Mouse (Mus musculus): ENCODE data around the gene Fktn. TPM values are rescaled to one million over a fixed set of nuclear protein-coding genes. Genes with fewer than 3 reads are reported as not detected.

The Fktn gene
- total and polyA plus RNA-seq, 2 experiments from 2014 or later: 13.2 to 15.2 TPM

- Histone ChIP-seq H3K4me1 (ENCODE audit: insufficient read depth, low read length) (no peaks in the 10 kb centered on the region), H3K9me3 (ENCODE audit: low read length) (no peaks in the 10 kb centered on the region), H3K27ac (no peak overlapping the region), H3K36me3 (ENCODE audit: insufficient read depth, low read length) (no peaks in the 10 kb centered on the region), H3K4me2 (ENCODE audit: low read depth, low read length) (no peak overlapping the region), H3K9ac (replicated peaks; ENCODE audit: low read length) (no peak overlapping the region), H3K4me3 (ENCODE audit: low read length) (no peak overlapping the region), H3K27me3 (ENCODE audit: insufficient read depth, low read length) (no peaks in the 10 kb centered on the region)
- no peak for ATAC-seq
- TF ChIP-seq CTCF (IDR thresholded peaks at IDR 0.05; ENCODE audit: low read depth): no peak
- no peak for DNase-seq (ENCODE audit: low spot score)
- 27% methylated on average over 6 of the region's 6 CpGs for WGBS
Measured at GRCm38 (mm10) chr4:53770958-53771735, 57.3 kb downstream of the Fktn start.

GRCm38 (mm10) chr4:53772004-53772403, 58.2 kb downstream of the Fktn start:
- no peak for TF ChIP-seq CTCF (IDR thresholded peaks at IDR 0.05; ENCODE audit: low read depth)
- no peaks in the 10 kb centered on the region for H3K27me3 ChIP-seq (ENCODE audit: insufficient read depth, low read length)
- no peak overlapping the region for H3K4me3 ChIP-seq (ENCODE audit: low read length)
- no peaks in the 10 kb centered on the region for H3K9me3 ChIP-seq (ENCODE audit: low read length)
- no peak overlapping the region for H3K4me2 ChIP-seq (ENCODE audit: low read depth, low read length)
- H3K27ac ChIP-seq: no peak overlapping the region
- WGBS: 68% methylated on average over 5 of the region's 5 CpGs
- H3K9ac ChIP-seq (replicated peaks; ENCODE audit: low read length): no peak overlapping the region
- no peaks in the 10 kb centered on the region for H3K4me1 ChIP-seq (ENCODE audit: insufficient read depth, low read length)
- H3K36me3 ChIP-seq (ENCODE audit: insufficient read depth, low read length): no peaks in the 10 kb centered on the region
- no peak for DNase-seq (ENCODE audit: low spot score)
- no peak for ATAC-seq

- Histone ChIP-seq H3K36me3 (ENCODE audit: insufficient read depth, low read length) (no peaks in the 10 kb centered on the region), H3K9me3 (ENCODE audit: low read length) (no peaks in the 10 kb centered on the region), H3K4me2 (ENCODE audit: low read depth, low read length) (no peak overlapping the region), H3K27ac (no peak overlapping the region), H3K27me3 (ENCODE audit: insufficient read depth, low read length) (no peaks in the 10 kb centered on the region), H3K9ac (replicated peaks; ENCODE audit: low read length) (no peak overlapping the region), H3K4me3 (ENCODE audit: low read length) (no peak overlapping the region), H3K4me1 (ENCODE audit: insufficient read depth, low read length) (no peaks in the 10 kb centered on the region)
- TF ChIP-seq CTCF (IDR thresholded peaks at IDR 0.05; ENCODE audit: low read depth): no peak
- ATAC-seq (no peak), DNase-seq (ENCODE audit: low spot score) (no peak)
- 45% methylated on average over 6 of the region's 6 CpGs for WGBS
Measured at GRCm38 (mm10) chr4:53773911-53774310, 60.1 kb downstream of the Fktn start.

DNA sequence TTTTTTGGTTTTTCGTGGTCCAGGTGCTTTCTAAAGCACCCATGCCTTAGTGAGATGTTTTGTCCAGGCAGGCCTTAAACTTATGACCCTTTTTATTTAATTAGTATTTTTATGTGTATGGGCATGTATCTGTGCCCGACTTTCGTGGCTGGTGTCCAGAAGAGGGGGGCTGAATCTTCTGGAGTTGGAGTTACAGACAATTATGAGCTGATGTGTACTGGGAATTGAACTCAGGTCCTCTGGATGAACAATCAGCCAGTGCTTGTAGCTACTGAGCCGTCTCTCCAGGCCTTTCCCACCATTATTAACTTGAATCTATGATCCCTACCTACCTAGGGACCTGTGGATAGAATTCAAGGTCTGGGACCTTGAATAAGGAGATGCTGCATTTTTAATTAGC, 67.6 kb downstream of the Fktn start:
- TF ChIP-seq CTCF (IDR thresholded peaks at IDR 0.05; ENCODE audit: low read depth): no peak
- Histone ChIP-seq H3K4me2 (ENCODE audit: low read depth, low read length) (no peak overlapping the region), H3K4me1 (ENCODE audit: insufficient read depth, low read length) (peaks cover 4% of the 10 kb centered on the region; the same call in 1 of the 2 replicates), H3K4me3 (ENCODE audit: low read length) (no peak overlapping the region), H3K36me3 (ENCODE audit: insufficient read depth, low read length) (no peaks in the 10 kb centered on the region), H3K9ac (replicated peaks; ENCODE audit: low read length) (no peak overlapping the region), H3K27me3 (ENCODE audit: insufficient read depth, low read length) (no peaks in the 10 kb centered on the region), H3K27ac (no peak overlapping the region), H3K9me3 (ENCODE audit: low read length) (no peaks in the 10 kb centered on the region)
- no peak for DNase-seq (ENCODE audit: low spot score)
- WGBS: 65% methylated on average over 4 of the region's 4 CpGs
- no peak for ATAC-seq

DNA sequence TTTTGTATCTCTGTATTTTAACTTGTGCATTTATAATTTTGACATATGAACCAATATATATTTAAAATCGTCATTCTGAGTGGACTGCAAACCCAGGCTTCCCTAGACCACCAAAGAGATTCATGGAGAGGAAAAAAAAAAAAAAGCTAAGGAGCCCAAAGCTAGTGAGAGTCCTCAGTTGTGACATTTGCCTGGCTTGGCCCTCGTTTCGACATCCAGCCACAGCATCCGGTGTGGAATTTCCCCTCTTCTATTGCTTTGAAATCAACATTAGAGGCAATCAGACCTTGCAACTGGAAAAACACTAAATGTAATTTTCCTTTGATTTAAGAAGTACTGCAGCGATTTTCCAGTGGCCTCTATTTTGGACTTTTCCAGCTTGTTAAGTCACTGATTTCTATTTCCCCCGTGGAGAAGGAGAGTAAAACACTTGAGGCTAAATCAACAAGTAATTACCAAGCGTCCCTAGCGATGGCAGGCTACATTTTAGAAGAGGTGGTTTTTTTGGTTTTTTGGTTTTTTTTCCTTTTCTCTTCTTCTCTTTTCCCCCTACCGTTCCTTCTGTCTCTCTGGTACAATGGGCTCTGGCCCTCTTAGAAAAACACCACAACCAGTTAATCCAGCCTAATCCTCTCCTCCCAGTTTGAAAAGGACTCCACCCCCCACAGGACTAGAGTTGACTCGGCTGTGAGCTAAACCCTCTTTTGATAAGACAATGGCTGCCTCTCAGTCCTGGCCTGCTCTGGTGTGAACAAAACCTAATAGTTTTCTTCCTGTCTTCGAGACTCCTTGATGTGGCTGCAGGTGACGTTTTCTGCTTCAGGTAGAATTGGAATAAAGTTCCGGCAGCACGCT, 68.6 kb downstream of the Fktn start:
- Histone ChIP-seq H3K9ac (replicated peaks; ENCODE audit: low read length) (no peak overlapping the region), H3K4me3 (ENCODE audit: low read length) (no peak overlapping the region), H3K27me3 (ENCODE audit: insufficient read depth, low read length) (no peaks in the 10 kb centered on the region), H3K36me3 (ENCODE audit: insufficient read depth, low read length) (no peaks in the 10 kb centered on the region), H3K27ac (no peak overlapping the region), H3K4me1 (ENCODE audit: insufficient read depth, low read length) (peaks cover 4% of the 10 kb centered on the region; the same call in 1 of the 2 replicates), H3K9me3 (ENCODE audit: low read length) (no peaks in the 10 kb centered on the region), H3K4me2 (ENCODE audit: low read depth, low read length) (no peak overlapping the region)
- ATAC-seq (no peak), DNase-seq (ENCODE audit: low spot score) (no peak)
- 32% methylated on average over 14 of the region's 14 CpGs for WGBS
- no peak for TF ChIP-seq CTCF (IDR thresholded peaks at IDR 0.05; ENCODE audit: low read depth)

GRCm38 (mm10) chr4:53785746-53786398, 72.1 kb downstream of the Fktn start:
- no peak for TF ChIP-seq CTCF (IDR thresholded peaks at IDR 0.05; ENCODE audit: low read depth)
- DNase-seq (ENCODE audit: low spot score): no peak
- Histone ChIP-seq H3K4me1 (ENCODE audit: insufficient read depth, low read length) (no peaks in the 10 kb centered on the region), H3K4me3 (ENCODE audit: low read length) (no peak overlapping the region), H3K4me2 (ENCODE audit: low read depth, low read length) (no peak overlapping the region), H3K27ac (no peak overlapping the region), H3K36me3 (ENCODE audit: insufficient read depth, low read length) (no peaks in the 10 kb centered on the region), H3K27me3 (ENCODE audit: insufficient read depth, low read length) (no peaks in the 10 kb centered on the region), H3K9me3 (ENCODE audit: low read length) (no peaks in the 10 kb centered on the region), H3K9ac (replicated peaks; ENCODE audit: low read length) (no peak overlapping the region)
- ATAC-seq: no peak
- 88% methylated on average over 15 of the region's 15 CpGs for WGBS
